19 mouse cellular contexts compared by ENCODE assay signal in the genomic region with DNA sequence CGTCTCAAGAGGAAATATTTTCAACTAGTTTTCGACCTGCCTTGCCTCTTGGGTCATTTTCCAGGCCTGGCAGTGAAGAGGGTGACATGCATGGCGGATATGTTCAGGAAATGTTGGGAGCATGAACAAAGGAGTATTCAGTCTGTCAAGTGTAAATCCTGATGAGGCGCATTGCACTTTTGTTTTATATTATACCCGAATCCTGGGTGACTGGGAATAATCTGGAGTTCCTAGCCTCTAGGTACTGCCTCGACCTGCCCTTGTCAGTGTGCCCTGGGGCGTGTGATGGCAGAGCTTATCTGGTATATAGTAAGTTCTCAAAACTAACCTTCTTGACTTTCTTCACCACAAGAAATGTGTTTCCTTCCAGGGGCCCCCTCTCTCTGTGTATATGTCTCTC. TPM values are rescaled to one million over a fixed set of nuclear protein-coding genes. Genes with fewer than 3 reads are reported as not detected.
DNase-seq lines count a peak whose midpoint lies in the region; ATAC-seq lines count a peak whose summit lies in the region.
"Had no signal": no experiment of that assay in that cellular context is flagged by ENCODE, and none has a peak within 500 bp of the region (broad histone marks: within the 10 kb centered on the region; RNA-seq: fewer than 3 reads in every experiment).

No protein-coding gene starts in this region.

- peaks cover 38% of the 10 kb centered on the region for H3K4me1 ChIP-seq in limb, embryonic 12.5 days (replicated peaks)
- peaks cover 39% of the 10 kb centered on the region for H3K4me1 ChIP-seq in limb, embryonic 10.5 days
- peaks cover 44% of the 10 kb centered on the region for H3K4me1 ChIP-seq in forebrain, embryonic 12.5 days
- H3K4me1 ChIP-seq in hindbrain, embryonic 12.5 days: peaks cover 39% of the 10 kb centered on the region
- H3K4me1 ChIP-seq in midbrain, embryonic 16.5 days (ENCODE audit: control insufficient read depth, insufficient read depth, low read length): peaks cover 40% of the 10 kb centered on the region

- 0 out of 2 replicates have a peak, but pooled peaks cover 10% of the 10 kb centered on the region for H3K36me3 ChIP-seq in limb, embryonic 12.5 days
- peaks cover 6% of the 10 kb centered on the region; the same call in 1 of the 2 replicates for H3K36me3 ChIP-seq in limb, embryonic 10.5 days
- H3K36me3 ChIP-seq in forebrain, embryonic 12.5 days (replicated peaks): no peaks in the 10 kb centered on the region
- no peaks in the 10 kb centered on the region; the same call in 1 of the 2 replicates for H3K36me3 ChIP-seq in hindbrain, embryonic 12.5 days
- H3K36me3 ChIP-seq in midbrain, embryonic 16.5 days (ENCODE audit: control insufficient read depth, insufficient read depth, low read length): no peaks in the 10 kb centered on the region
- H3K36me3 ChIP-seq: embryonic facial prominence, embryonic 15.5 days; G1E; liver, embryonic 12.5 days had no signal

- no peaks in the 10 kb centered on the region for H3K9me3 ChIP-seq in limb, embryonic 12.5 days
- no peaks in the 10 kb centered on the region for H3K9me3 ChIP-seq in limb, embryonic 10.5 days (replicated peaks)
- no peaks in the 10 kb centered on the region for H3K9me3 ChIP-seq in forebrain, embryonic 12.5 days
- H3K9me3 ChIP-seq in hindbrain, embryonic 12.5 days (replicated peaks): no peaks in the 10 kb centered on the region
- no peaks in the 10 kb centered on the region for H3K9me3 ChIP-seq in midbrain, embryonic 16.5 days (replicated peaks; ENCODE audit: control insufficient read depth, low read length, poor library complexity, severe bottlenecking)
- H3K9me3 ChIP-seq: embryonic facial prominence, embryonic 15.5 days; G1E; heart, embryonic 12.5 days; liver, embryonic 12.5 days had no signal

- peak overlapping the region; percentile 86; the same call in 1 of the 2 replicates for H3K4me2 ChIP-seq in limb, embryonic 12.5 days
- peak overlapping the region; percentile 87 for H3K4me2 ChIP-seq in forebrain, embryonic 12.5 days
- H3K4me2 ChIP-seq in hindbrain, embryonic 12.5 days (replicated peaks): peak overlapping the region; percentile 74
- peak overlapping the region; percentile 68 for H3K4me2 ChIP-seq in midbrain, embryonic 16.5 days (ENCODE audit: low read length)
- H3K4me2 ChIP-seq: liver, embryonic 12.5 days had no signal

- H3K27me3 ChIP-seq in limb, embryonic 12.5 days: no peaks in the 10 kb centered on the region
- no peaks in the 10 kb centered on the region for H3K27me3 ChIP-seq in limb, embryonic 10.5 days (ENCODE audit: low read depth, poor library complexity, severe bottlenecking)
- no peaks in the 10 kb centered on the region for H3K27me3 ChIP-seq in forebrain, embryonic 12.5 days
- H3K27me3 ChIP-seq in hindbrain, embryonic 12.5 days: no peaks in the 10 kb centered on the region
- H3K27me3 ChIP-seq in midbrain, embryonic 16.5 days (ENCODE audit: control insufficient read depth, insufficient read depth, low read depth, low read length): no peaks in the 10 kb centered on the region
- H3K27me3 ChIP-seq: embryonic facial prominence, embryonic 15.5 days; heart, embryonic 12.5 days had no signal

- WGBS in limb, embryonic 12.5 days: 80% methylated on average over 7 of the region's 7 CpGs
- WGBS in limb, embryonic 10.5 days: 82% methylated on average over 7 of the region's 7 CpGs
- WGBS in forebrain, embryonic 12.5 days: 71% methylated on average over 7 of the region's 7 CpGs
- 67% methylated on average over 7 of the region's 7 CpGs for whole genome bisulfite sequencing in hindbrain, embryonic 12.5 days
- WGBS in midbrain, embryonic 16.5 days: 60% methylated on average over 7 of the region's 7 CpGs

- no peak for ATAC-seq in limb, embryonic 12.5 days (ENCODE audit: insufficient number of reproducible peaks, insufficient read depth, low FRiP score, low TSS enrichment, low read depth)
- ATAC-seq in forebrain, embryonic 12.5 days (ENCODE audit: low FRiP score): no peak
- no peak for ATAC-seq in hindbrain, embryonic 12.5 days (ENCODE audit: low FRiP score)
- no peak for ATAC-seq in midbrain, embryonic 16.5 days
- ATAC-seq in megakaryocyte, adult 5-6 weeks (ENCODE audit: poor library complexity, severe bottlenecking): no peak
- ATAC-seq: liver, embryonic 12.5 days had no signal

- no peak overlapping the region for H3K4me3 ChIP-seq in limb, embryonic 12.5 days (replicated peaks)
- H3K4me3 ChIP-seq in limb, embryonic 10.5 days: no peak overlapping the region
- no peak overlapping the region for H3K4me3 ChIP-seq in forebrain, embryonic 12.5 days (replicated peaks)
- peak overlapping the region; percentile 66; the same call in 1 of the 2 replicates for H3K4me3 ChIP-seq in hindbrain, embryonic 12.5 days
- peak overlapping the region; percentile 89 for H3K4me3 ChIP-seq in midbrain, embryonic 16.5 days (ENCODE audit: low read depth, low read length)
- H3K4me3 ChIP-seq: embryonic facial prominence, embryonic 15.5 days; heart, embryonic 12.5 days; liver, embryonic 12.5 days had no signal

- DNase-seq in limb, embryonic 10.5 days (ENCODE audit: low spot score): no peak
- no peak for DNase-seq in c-Kit-positive CD71-positive TER-119-positive erythroid progenitor cells, embryonic 14.5 days (ENCODE audit: low spot score)
- no peak for DNase-seq in embryo, embryonic 9.5 days (ENCODE audit: extremely low spot score)
- DNase-seq: adrenal gland, adult 2 months; cerebellum, adult 11-12 months; cerebellum, postnatal 36 days; gastrocnemius, postnatal 36 days; kidney, adult 9 months; retina, postnatal 1 day; spleen, adult 18-20 months had no signal

- H3K9ac ChIP-seq in limb, embryonic 12.5 days (replicated peaks): no peak overlapping the region
- no peak overlapping the region for H3K9ac ChIP-seq in forebrain, embryonic 12.5 days
- H3K9ac ChIP-seq in hindbrain, embryonic 12.5 days: no peak overlapping the region
- peak overlapping the region; percentile 98; the same call in 1 of the 2 replicates for H3K9ac ChIP-seq in midbrain, embryonic 16.5 days (ENCODE audit: low read depth, low read length)
- H3K9ac ChIP-seq: embryonic facial prominence, embryonic 15.5 days; heart, embryonic 12.5 days; liver, embryonic 12.5 days had no signal

- no peak overlapping the region for H3K27ac ChIP-seq in limb, embryonic 12.5 days
- no peak overlapping the region for H3K27ac ChIP-seq in limb, embryonic 10.5 days
- H3K27ac ChIP-seq in forebrain, embryonic 12.5 days: no peak overlapping the region
- no peak overlapping the region for H3K27ac ChIP-seq in hindbrain, embryonic 12.5 days
- H3K27ac ChIP-seq in midbrain, embryonic 16.5 days (ENCODE audit: low read length): no peak overlapping the region
- H3K27ac ChIP-seq: embryonic facial prominence, embryonic 15.5 days; liver, embryonic 12.5 days had no signal

RNA-seq across cellular contexts. Expression of a gene that starts 11.5 kb away (rescaled TPM):
- polyA plus RNA-seq in limb, embryonic 12.5 days (2016; fragmentation: Nextera tagmentation; extraction: Ambion mirVana): 2.2 and 2.3 TPM in 2 replicates
- 1.5 and 1.9 TPM in 2 replicates for polyA plus RNA-seq in limb, embryonic 10.5 days (2016; fragmentation: Nextera tagmentation; extraction: Ambion mirVana)
- polyA plus RNA-seq in forebrain, embryonic 12.5 days (2016; fragmentation: Nextera tagmentation; extraction: Ambion mirVana): 3.4 and 3.7 TPM in 2 replicates
- 3.0 and 3.6 TPM in 2 replicates for polyA plus RNA-seq in hindbrain, embryonic 12.5 days (2016; fragmentation: Nextera tagmentation; extraction: Ambion mirVana)
- polyA plus RNA-seq in midbrain, embryonic 16.5 days (2015; fragmentation: Nextera tagmentation; extraction: Ambion mirVana): 4.1 and 4.7 TPM in 2 replicates
- not detected in 2 replicates for total RNA-seq in megakaryocyte, adult 5-6 weeks (2015)
- 0.04 and 0.08 TPM in 2 replicates for total RNA-seq in megakaryocyte, adult 5-6 weeks (2017)
- polyA plus RNA-seq: G1E had no signal

RNA-seq across cellular contexts. Expression of a gene that starts 47.3 kb away (rescaled TPM):
- polyA plus RNA-seq in limb, embryonic 12.5 days (2016; fragmentation: Nextera tagmentation; extraction: Ambion mirVana): 93.2 and 95.9 TPM in 2 replicates
- 81.4 and 91.7 TPM in 2 replicates for polyA plus RNA-seq in limb, embryonic 10.5 days (2016; fragmentation: Nextera tagmentation; extraction: Ambion mirVana)
- 106 and 107 TPM in 2 replicates for polyA plus RNA-seq in forebrain, embryonic 12.5 days (2016; fragmentation: Nextera tagmentation; extraction: Ambion mirVana)
- polyA plus RNA-seq in hindbrain, embryonic 12.5 days (2016; fragmentation: Nextera tagmentation; extraction: Ambion mirVana): 110 and 116 TPM in 2 replicates
- polyA plus RNA-seq in midbrain, embryonic 16.5 days (2015; fragmentation: Nextera tagmentation; extraction: Ambion mirVana): 146 and 160 TPM in 2 replicates
- total RNA-seq in megakaryocyte, adult 5-6 weeks (2015): 25.7 and 25.8 TPM in 2 replicates
- 49.6 and 52.0 TPM in 2 replicates for total RNA-seq in megakaryocyte, adult 5-6 weeks (2017)

Comparison
In these comparisons a context has a peak if more than half of its experiments do, and no peak if none do; other contexts are left out.
1. H3K4me3 ChIP-seq: peak in hindbrain, embryonic 12.5 days (single experiment) and midbrain, embryonic 16.5 days (single experiment); none in limb, embryonic 12.5 days (single experiment), limb, embryonic 10.5 days (single experiment) and forebrain, embryonic 12.5 days (single experiment).
2. Peak in every context shown above with its lines, with median percentiles within 50 percentile points of each other: H3K4me2 ChIP-seq.